Mouse (Mus musculus) midbrain, embryonic 15.5 days (tissue): ENCODE measurements around the gene Srpx. TPM values are rescaled to one million over a fixed set of nuclear protein-coding genes. Genes with fewer than 3 reads are reported as not detected.
A peak's percentile ranks its signal among the peaks of the same experiment; 100 is the strongest.

Experiments
- ATAC-seq: fragments of 200-750 bp; cut with Nextera tagmentation; replicated peaks from 2 replicates; pipeline ENCODE4 v1.8.0; 2017; ENCODE audit warnings: moderate TSS enrichment
- H3K27ac ChIP-seq: fragments of 300-500 bp; sonication (generic); 2 replicates; pipeline ENCODE4 v1.5.1; 2015; ENCODE audit warnings: mild to moderate bottlenecking, inconsistent platforms
- H3K27me3 ChIP-seq: fragments of 300-500 bp; sonication (generic); replicated peaks from 2 replicates; pipeline ENCODE4 v1.6.1; 2015; ENCODE audit warnings: inconsistent platforms
- H3K36me3 ChIP-seq: fragments of 300-500 bp; sonication (generic); replicated peaks from 2 replicates; pipeline ENCODE4 v1.6.1; 2015; ENCODE audit warnings: inconsistent platforms
- H3K4me1 ChIP-seq: fragments of 300-500 bp; sonication (generic); 2 replicates; pipeline ENCODE4 v1.6.1; 2015; ENCODE audit warnings: inconsistent platforms
- H3K4me2 ChIP-seq: fragments of 300-500 bp; sonication (generic); 2 replicates; pipeline ENCODE4 v1.6.1; 2015; ENCODE audit warnings: inconsistent platforms, mild to moderate bottlenecking, moderate library complexity
- H3K4me3 ChIP-seq: fragments of 300-500 bp; sonication (generic); 2 replicates; pipeline ENCODE4 v1.5.1; 2015; ENCODE audit warnings: mild to moderate bottlenecking, inconsistent platforms
- H3K9ac ChIP-seq: fragments of 300-500 bp; sonication (generic); 2 replicates; pipeline ENCODE4 v1.6.1; 2015; ENCODE audit warnings: mild to moderate bottlenecking, inconsistent platforms
- H3K9me3 ChIP-seq: fragments of 300-500 bp; sonication (generic); 2 replicates; pipeline ENCODE4 v1.6.1; 2016; ENCODE audit warnings: inconsistent platforms
- WGBS: fragments of 180-500 bp; shearing (Covaris S2); methylation state at CpG from one replicate; pipeline ENCODE4 v1.1.7; 2015; ENCODE audit warnings: mixed read lengths; 5-methylcytosine and 5-hydroxymethylcytosine counted together
- polyA plus RNA-seq: library from polyadenylated mRNA; unstranded; fragments of >200 nt; fragmentation: Nextera tagmentation; extraction: Ambion mirVana; gene quantifications from 2 replicates; pipeline ENCODE4 v1.2.1, GENCODE M21; 2015

Gene Srpx
- polyA plus RNA-seq = 2.1 and 3.6 TPM in 2 replicates

DNA sequence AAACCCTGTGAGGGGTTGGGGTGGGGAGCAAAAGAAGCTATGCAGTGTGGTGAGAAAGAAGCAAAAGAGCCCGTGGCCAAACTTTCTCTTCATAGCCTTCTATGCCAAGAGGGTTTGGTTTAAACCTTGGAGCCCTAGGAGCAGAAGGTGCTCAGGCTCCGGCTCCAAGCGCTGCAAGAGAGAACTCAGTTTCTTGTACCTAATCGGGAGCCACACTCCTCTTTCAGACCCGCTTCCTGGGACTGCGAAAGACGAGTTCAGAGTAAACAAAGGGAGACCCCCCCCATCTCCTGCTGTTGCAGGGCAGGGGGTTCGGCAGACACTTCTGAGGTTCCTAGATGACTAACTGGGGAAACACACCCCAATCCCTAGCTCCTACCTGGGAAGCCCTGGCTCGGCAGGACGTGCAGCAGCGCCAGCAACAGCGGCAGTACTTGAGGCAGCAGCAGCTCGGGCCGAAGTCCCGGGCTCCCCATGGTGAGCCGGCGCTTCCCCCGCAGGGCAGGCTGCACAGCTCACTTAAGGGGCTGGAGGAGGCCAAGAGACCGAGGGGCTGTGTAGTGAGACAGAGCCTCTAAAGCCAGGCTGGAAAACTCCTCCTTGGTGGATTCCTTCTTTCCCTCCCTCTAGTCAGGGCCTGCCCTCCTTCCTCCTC lies at the start of gene Srpx:
TSS of gene Srpx (minus strand) at position 645 of the 655 bp plus-strand sequence.
- ATAC-seq = peak; percentile 58
- Histone ChIP-seq H3K4me2 (peak within 1 kb of the TSS; percentile 50), H3K4me1 (no peaks in the 10 kb centered on the region; the same call in 1 of the 2 replicates), H3K27me3 (no peaks in the 10 kb centered on the region), H3K9ac (no peak within 1 kb of the TSS), H3K4me3 (peak within 1 kb of the TSS; percentile 29), H3K27ac (no peak within 1 kb of the TSS), H3K36me3 (no peaks in the 10 kb centered on the region), H3K9me3 (no peaks in the 10 kb centered on the region)
- WGBS = 18% methylated on average over 19 of the region's 19 CpGs

DNA sequence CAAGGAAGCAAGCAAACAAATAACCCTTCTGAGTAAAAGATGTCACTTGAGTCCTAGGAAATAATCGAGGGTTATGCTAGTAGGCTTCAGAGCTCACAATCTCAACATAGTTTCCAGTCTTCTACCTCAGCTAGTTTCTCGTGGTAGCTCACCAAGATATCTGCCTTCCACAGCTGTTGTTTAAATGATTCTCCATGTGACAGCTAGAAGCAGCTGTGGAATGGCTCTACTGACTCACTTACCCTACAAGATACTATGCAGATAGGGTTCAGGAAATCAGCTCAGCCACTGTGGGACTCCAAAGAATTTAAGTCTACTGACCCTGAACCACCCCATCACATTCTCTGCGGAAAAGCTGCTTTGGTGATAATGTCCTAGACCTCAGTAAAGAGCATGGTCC lies 34.9 kb upstream of the Srpx start:
- H3K27ac ChIP-seq = no peak overlapping the region
- H3K9ac ChIP-seq = no peak overlapping the region
- H3K36me3 ChIP-seq = no peaks in the 10 kb centered on the region
- no peak overlapping the region for H3K4me2 ChIP-seq
- H3K4me3 ChIP-seq = no peak overlapping the region
- no peaks in the 10 kb centered on the region for H3K4me1 ChIP-seq
- no peaks in the 10 kb centered on the region for H3K9me3 ChIP-seq
- no peak for ATAC-seq
- WGBS = 61% methylated on average over 3 of the region's 3 CpGs
- H3K27me3 ChIP-seq = no peaks in the 10 kb centered on the region

DNA sequence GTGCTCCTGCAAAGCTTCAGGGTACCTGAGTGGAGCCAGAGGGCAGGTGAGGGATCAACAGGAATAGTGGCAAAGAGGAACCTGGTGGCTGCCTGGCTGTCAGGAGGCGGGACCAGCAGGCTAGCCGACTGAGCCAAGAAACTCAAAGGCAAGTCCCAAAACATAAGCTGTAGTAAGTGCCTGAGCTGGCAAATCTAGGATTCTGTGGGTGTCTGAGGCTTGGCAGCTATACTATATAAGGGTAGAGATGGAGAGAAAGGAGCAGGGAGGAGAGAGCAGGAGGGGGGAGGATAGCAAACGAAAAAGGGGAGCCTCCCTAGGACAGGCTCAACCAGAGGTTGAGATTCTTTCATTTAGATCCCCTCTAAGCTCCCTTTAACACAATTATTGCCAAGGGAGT lies 1.7 kb downstream of the Srpx start:
- no peaks in the 10 kb centered on the region; the same call in 1 of the 2 replicates for H3K4me1 ChIP-seq
- no peaks in the 10 kb centered on the region for H3K27me3 ChIP-seq
- H3K4me2 ChIP-seq = no peak overlapping the region
- WGBS = 58% methylated on average over 3 of the region's 3 CpGs
- no peak overlapping the region for H3K4me3 ChIP-seq
- H3K27ac ChIP-seq = no peak overlapping the region
- no peaks in the 10 kb centered on the region for H3K36me3 ChIP-seq
- H3K9ac ChIP-seq = no peak overlapping the region
- H3K9me3 ChIP-seq = no peaks in the 10 kb centered on the region
- no peak for ATAC-seq

DNA sequence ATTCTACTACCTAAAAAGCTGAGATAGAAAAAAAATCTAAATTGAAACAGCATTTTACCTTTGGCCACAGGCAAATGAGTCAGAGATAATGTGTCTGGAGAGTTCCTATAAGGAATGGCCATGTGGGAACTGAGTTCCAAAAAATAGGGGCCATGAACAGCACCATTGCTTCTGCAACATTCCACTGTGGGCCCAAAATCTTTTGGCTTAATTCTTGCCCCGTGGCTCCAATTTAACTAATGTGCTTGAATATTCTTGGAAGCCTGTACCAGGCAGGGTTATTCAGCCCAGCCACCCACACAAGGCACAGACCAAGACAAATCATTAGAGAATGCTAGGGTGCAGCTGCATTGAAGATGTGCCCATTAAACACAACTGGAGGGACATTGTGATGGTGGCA lies 6.8 kb downstream of the Srpx start:
- Histone ChIP-seq H3K9me3 (no peaks in the 10 kb centered on the region), H3K9ac (no peak overlapping the region), H3K4me1 (no peaks in the 10 kb centered on the region), H3K4me3 (no peak overlapping the region), H3K27me3 (no peaks in the 10 kb centered on the region), H3K4me2 (no peak overlapping the region), H3K27ac (no peak overlapping the region), H3K36me3 (no peaks in the 10 kb centered on the region)
- 77% methylated on average over 1 of the region's 1 CpGs for WGBS
- no peak for ATAC-seq

DNA sequence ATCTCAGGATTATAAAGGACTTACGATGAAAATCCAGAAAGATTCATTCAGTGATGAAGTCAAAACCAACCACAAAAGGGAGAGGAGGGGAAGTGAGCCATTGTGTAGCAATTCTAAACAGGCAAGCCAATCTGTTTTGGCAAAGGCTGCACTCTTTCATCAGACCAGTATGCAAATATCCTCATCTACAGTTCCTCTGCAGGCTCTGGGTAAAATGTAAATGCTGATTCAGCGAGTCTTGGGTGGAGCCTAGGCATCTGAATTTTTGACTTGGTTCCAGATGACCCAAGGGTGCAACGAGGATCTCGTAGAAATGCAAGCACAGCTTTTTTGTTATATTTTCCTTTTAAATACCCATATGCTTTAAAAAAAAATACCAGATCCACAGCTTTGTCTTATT lies 9.0 kb downstream of the Srpx start:
- no peak overlapping the region for H3K27ac ChIP-seq
- H3K4me1 ChIP-seq = no peaks in the 10 kb centered on the region
- no peak for ATAC-seq
- no peak overlapping the region for H3K4me2 ChIP-seq
- H3K4me3 ChIP-seq = no peak overlapping the region
- no peaks in the 10 kb centered on the region for H3K9me3 ChIP-seq
- H3K36me3 ChIP-seq = no peaks in the 10 kb centered on the region
- 54% methylated on average over 4 of the region's 4 CpGs for WGBS
- no peaks in the 10 kb centered on the region for H3K27me3 ChIP-seq
- H3K9ac ChIP-seq = no peak overlapping the region

DNA sequence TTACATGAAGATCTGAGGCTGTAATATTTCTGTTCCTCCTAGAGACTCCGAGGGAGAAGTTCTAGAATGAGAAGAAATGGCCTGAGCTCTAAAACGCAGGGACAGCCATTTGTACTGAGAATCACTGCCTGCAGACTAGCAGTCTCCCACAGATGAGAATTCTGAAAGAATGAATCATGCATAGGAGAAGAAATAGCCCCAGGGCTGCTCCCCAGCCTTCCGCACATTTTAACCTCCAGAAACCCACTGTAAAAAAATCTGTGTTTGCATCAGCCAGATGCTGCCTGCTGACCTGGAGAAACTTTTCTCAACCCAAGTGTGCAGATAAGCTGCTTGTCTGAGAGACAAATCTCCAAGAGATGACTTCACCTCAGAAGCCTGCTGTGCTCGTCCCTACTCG lies 12.0 kb downstream of the Srpx start:
- Histone ChIP-seq H3K4me1 (no peaks in the 10 kb centered on the region), H3K4me2 (no peak overlapping the region), H3K36me3 (no peaks in the 10 kb centered on the region), H3K27me3 (no peaks in the 10 kb centered on the region), H3K27ac (no peak overlapping the region), H3K9ac (no peak overlapping the region), H3K4me3 (no peak overlapping the region), H3K9me3 (no peaks in the 10 kb centered on the region)
- WGBS = 74% methylated on average over 5 of the region's 5 CpGs
- no peak for ATAC-seq

DNA sequence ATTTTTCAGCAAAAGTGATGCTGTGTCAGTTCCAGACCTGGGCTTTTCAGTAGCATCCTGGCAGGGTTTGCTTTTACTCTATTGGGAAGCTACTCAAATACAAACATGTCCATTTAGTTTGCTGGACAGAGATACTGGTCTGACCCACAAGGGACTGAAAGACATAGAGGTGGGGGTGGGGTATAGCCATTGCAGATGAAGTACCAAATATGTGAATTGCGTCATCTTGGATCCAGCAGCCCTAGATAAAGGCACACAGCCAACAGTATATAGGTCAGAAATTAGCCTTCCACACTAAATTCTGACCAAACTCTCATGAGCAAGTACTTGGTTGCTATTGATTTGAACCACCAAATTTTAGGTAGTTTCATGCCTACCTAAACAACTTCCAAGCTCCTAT lies 14.8 kb downstream of the Srpx start:
- Histone ChIP-seq H3K9me3 (no peaks in the 10 kb centered on the region), H3K4me1 (no peaks in the 10 kb centered on the region), H3K9ac (no peak overlapping the region), H3K4me3 (no peak overlapping the region), H3K27ac (no peak overlapping the region), H3K36me3 (no peaks in the 10 kb centered on the region), H3K27me3 (no peaks in the 10 kb centered on the region), H3K4me2 (no peak overlapping the region)
- no peak for ATAC-seq
- WGBS = 90% methylated on average over 1 of the region's 1 CpGs

DNA sequence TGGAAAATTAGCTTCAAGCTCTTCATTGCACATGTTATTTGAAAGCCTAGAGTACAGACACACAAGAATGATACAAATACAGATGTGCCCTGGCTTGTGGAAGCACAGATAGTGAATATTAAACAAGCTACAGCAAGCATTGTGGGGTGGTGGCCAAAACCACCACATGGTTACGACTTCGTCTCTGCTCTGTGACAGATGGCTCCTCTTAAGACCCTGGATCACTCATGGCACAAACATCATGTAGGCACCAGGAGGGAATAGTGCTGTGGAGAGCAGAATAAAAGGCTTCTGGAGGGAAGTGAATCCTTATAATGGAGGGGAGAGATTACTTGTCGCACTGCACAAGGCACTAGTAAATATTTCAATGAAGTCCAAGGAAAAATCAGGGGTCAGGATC lies 21.7 kb downstream of the Srpx start:
- Histone ChIP-seq H3K4me1 (no peaks in the 10 kb centered on the region), H3K9ac (no peak overlapping the region), H3K4me2 (no peak overlapping the region), H3K27ac (no peak overlapping the region), H3K4me3 (no peak overlapping the region), H3K27me3 (no peaks in the 10 kb centered on the region), H3K36me3 (no peaks in the 10 kb centered on the region), H3K9me3 (no peaks in the 10 kb centered on the region)
- WGBS = 52% methylated on average over 3 of the region's 3 CpGs
- ATAC-seq = no peak

DNA sequence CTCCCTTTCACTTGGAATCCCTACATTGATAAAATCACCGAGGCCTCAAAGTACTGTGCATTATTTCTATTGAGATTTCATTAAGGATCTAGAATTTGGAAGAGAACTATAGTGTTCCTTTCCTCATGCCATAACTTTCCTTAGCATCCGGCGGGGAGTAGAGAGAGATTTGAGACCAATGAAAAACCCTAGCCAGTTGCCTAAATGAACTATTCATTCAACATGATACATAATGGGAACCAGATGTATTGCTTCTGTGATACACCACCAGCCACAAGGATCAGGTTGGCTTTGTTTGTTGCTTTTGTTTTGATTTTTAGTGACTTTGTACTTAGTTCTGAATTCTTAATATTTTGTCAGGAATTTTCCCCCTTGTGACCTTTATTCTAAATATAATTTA lies 37.1 kb downstream of the Srpx start:
- 61% methylated on average over 3 of the region's 3 CpGs for WGBS
- no peak for ATAC-seq
- no peaks in the 10 kb centered on the region for H3K27me3 ChIP-seq

DNA sequence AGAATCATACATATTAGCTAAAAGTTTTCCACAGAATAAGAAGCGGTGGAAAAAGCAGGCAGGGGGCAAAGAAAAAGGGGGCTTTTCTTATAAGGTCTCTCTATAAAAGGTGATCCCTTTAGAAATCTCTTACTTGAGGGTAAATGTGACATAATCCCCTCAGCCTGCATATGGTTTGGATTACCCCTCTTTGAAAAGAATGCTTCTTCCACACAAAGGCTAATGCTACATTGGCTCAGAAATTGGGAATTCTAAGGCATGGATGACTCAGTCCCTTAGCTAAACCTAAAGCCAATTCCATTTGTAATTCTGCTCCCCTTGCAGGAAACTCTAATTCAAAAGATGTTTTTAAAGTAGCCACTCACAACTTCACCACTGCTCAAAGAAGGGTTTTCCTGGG lies 37.5 kb downstream of the Srpx start:
- 26% methylated on average over 1 of the region's 1 CpGs for WGBS
- Histone ChIP-seq H3K9ac (no peak overlapping the region), H3K27me3 (no peaks in the 10 kb centered on the region), H3K27ac (no peak overlapping the region), H3K4me1 (no peaks in the 10 kb centered on the region), H3K9me3 (no peaks in the 10 kb centered on the region), H3K36me3 (no peaks in the 10 kb centered on the region), H3K4me3 (no peak overlapping the region), H3K4me2 (no peak overlapping the region)
- ATAC-seq = no peak

More for the DNA sequence above, 37.1 kb downstream of the Srpx start:
- no peaks in the 10 kb centered on the region for H3K9me3 ChIP-seq
- H3K9ac ChIP-seq = no peak overlapping the region
- H3K4me3 ChIP-seq = no peak overlapping the region
- H3K27ac ChIP-seq = no peak overlapping the region
- no peaks in the 10 kb centered on the region for H3K4me1 ChIP-seq
- no peak overlapping the region for H3K4me2 ChIP-seq
- no peaks in the 10 kb centered on the region for H3K36me3 ChIP-seq

DNA sequence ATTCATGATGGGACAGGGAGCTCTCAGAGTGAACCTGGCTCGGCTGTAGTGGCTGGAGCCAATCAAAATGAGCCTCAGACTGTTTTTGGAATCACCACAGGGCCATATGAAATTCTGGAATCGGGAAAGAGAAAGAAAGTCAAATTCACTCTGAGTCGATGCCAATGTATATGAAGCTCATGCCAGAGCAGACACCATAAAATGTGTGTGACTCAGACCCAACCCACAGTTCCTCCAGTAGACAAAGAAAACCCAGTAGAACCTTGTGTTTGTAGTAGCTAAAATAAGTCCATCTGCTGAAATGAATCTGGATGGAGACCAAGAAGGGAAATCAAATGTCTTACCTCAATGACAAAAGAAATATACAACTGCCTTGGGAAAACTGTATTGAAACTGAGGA lies 43.5 kb downstream of the Srpx start:
- WGBS = 75% methylated on average over 3 of the region's 3 CpGs

DNA sequence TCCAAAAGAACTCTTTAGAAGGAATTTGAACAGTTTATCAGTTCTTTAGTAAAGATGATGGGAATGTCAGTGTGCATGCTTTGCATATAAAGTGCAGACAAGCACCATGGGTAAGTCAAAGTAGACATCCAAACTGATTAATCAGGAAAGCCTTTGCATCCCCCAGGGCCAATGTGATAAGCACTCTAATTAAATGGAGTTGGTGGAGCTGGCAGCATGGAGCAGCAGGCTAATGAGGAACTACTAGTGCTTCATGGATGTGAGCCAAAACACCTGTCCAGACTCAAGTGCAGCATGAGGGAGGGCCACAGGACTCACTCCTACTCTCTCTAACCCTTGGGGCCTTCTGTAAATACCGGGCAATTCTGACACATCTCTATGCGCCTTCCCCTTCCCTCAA lies 46.0 kb downstream of the Srpx start:
- Histone ChIP-seq H3K4me2 (no peak overlapping the region), H3K9ac (no peak overlapping the region), H3K4me3 (no peak overlapping the region), H3K27ac (no peak overlapping the region), H3K27me3 (no peaks in the 10 kb centered on the region), H3K9me3 (no peaks in the 10 kb centered on the region), H3K36me3 (no peaks in the 10 kb centered on the region), H3K4me1 (no peaks in the 10 kb centered on the region)
- 60% methylated on average over 2 of the region's 2 CpGs for WGBS
- ATAC-seq = peak; percentile 71; the same call in 1 of the 2 replicates

More for the DNA sequence above, 43.5 kb downstream of the Srpx start:
- H3K36me3 ChIP-seq = no peaks in the 10 kb centered on the region
- no peak overlapping the region for H3K4me2 ChIP-seq
- H3K27me3 ChIP-seq = no peaks in the 10 kb centered on the region
- no peaks in the 10 kb centered on the region for H3K4me1 ChIP-seq
- H3K9me3 ChIP-seq = no peaks in the 10 kb centered on the region
- ATAC-seq = no peak
- no peak overlapping the region for H3K4me3 ChIP-seq
- no peak overlapping the region for H3K9ac ChIP-seq
- H3K27ac ChIP-seq = no peak overlapping the region

DNA sequence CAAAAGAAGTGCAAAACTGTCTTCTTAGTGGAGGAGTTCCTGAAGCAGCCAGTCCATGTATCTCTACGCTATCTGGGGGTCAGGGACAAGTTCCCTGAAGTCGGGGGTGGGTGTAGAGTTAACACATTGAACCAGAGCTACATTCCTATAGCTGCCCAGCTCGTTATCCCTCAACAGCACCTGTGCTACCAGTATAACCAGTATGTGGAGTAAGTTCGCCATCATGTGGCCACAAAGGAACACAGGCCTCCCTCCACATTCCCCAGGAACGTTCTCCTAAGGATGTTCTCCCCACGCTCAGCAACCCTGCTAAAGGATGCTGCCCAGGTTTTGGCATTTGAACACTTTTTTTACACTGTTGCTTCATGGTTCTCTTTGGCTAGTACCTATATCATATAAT lies 46.8 kb downstream of the Srpx start:
- Histone ChIP-seq H3K4me3 (no peak overlapping the region), H3K4me2 (no peak overlapping the region), H3K36me3 (no peaks in the 10 kb centered on the region), H3K4me1 (no peaks in the 10 kb centered on the region), H3K27me3 (no peaks in the 10 kb centered on the region), H3K9me3 (no peaks in the 10 kb centered on the region), H3K27ac (no peak overlapping the region), H3K9ac (no peak overlapping the region)
- 27% methylated on average over 6 of the region's 6 CpGs for WGBS
- ATAC-seq = peak; percentile 88
